Mouse (Mus musculus): ENCODE measurements at regions not wholly inside any gene's neighbourhood (a gene's known extent, or its start where the extent isn't known, plus 50 kb on each side); places are given as distances from the start of the nearest gene placed in this dataset.

DNA sequence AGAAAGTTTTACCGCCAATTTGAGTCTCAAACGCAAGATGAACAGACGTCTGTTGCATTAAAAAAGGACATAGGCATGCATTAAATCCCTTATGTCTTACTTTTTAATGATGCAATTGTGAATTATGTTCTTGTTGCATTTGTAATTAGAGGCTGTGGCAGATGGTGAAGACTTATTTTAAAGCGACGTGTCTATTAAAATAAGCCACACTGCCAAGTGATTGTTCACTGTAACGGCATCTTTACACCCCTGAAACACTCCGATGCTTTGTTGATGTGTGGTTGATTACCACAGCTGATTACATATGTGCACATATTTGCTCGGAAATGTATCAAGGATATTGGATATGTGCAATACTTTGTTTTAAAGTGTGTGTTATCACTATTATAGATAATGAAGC, 610.2 kb downstream of the Slc4a3 start:
- no peak for TF ChIP-seq CTCF (IDR thresholded peaks at IDR 0.05; ENCODE audit: insufficient read depth, low read depth, low read length)
- no peak for TF ChIP-seq POLR2A (IDR thresholded peaks at IDR 0.05; ENCODE audit: insufficient read depth, low read depth, low read length)

Measured in olfactory bulb, adult 2 months (tissue).